Comparison of ENCODE assay signal across 8 mouse cellular contexts in genomic region chr19:41086700-41087099, GRCm38 (mm10). TPM values are rescaled to one million over a fixed set of nuclear protein-coding genes. Genes with fewer than 3 reads are reported as not detected.
DNase-seq lines count a peak whose midpoint lies in the region; ATAC-seq and TF ChIP-seq lines count a peak whose summit lies in the region.

No protein-coding gene starts in this region.

- H3K79me2 ChIP-seq in CH12.LX (replicated peaks; ENCODE audit: control insufficient read depth, extremely low read depth, insufficient read depth, poor library complexity, severe bottlenecking), result no peaks in the 10 kb centered on the region

- no peaks in the 10 kb centered on the region for H3K27me3 ChIP-seq in CH12.LX (replicated peaks)
- H3K27me3 ChIP-seq in embryonic facial prominence, embryonic 12.5 days, result peaks cover 19% of the 10 kb centered on the region
- H3K27me3 ChIP-seq in heart, embryonic 10.5 days (ENCODE audit: insufficient read depth, poor library complexity, severe bottlenecking), result peaks cover 43% of the 10 kb centered on the region
- H3K27me3 ChIP-seq in kidney, postnatal 0 days (ENCODE audit: insufficient read depth, low read length), result 0 out of 2 replicates have a peak, but pooled peaks cover 4% of the 10 kb centered on the region
- H3K27me3 ChIP-seq in limb, embryonic 15.5 days, result peaks cover 20% of the 10 kb centered on the region

- H3K4me1 ChIP-seq in CH12.LX (ENCODE audit: control insufficient read depth in 1 of 2, insufficient read depth in 2 of 2), result peaks cover 5 to 9% of the 10 kb centered on the region in 2 experiments
- no peaks in the 10 kb centered on the region; the same call in 1 of the 2 replicates for H3K4me1 ChIP-seq in embryonic facial prominence, embryonic 12.5 days
- H3K4me1 ChIP-seq in heart, embryonic 10.5 days, result peaks cover 13% of the 10 kb centered on the region; the same call in 1 of the 2 replicates
- H3K4me1 ChIP-seq in kidney, postnatal 0 days (replicated peaks; ENCODE audit: insufficient read depth, low read length), result no peaks in the 10 kb centered on the region
- no peaks in the 10 kb centered on the region for H3K4me1 ChIP-seq in limb, embryonic 15.5 days

- peak; percentile 82 for TF ChIP-seq RAD21 in CH12.LX (IDR thresholded peaks at IDR 0.05; ENCODE audit: low read depth, low read length)

- H3K9ac ChIP-seq in CH12.LX (ENCODE audit: insufficient read depth, low read depth), result no peak overlapping the region
- no peak overlapping the region for H3K9ac ChIP-seq in embryonic facial prominence, embryonic 12.5 days
- no peak overlapping the region for H3K9ac ChIP-seq in kidney, postnatal 0 days (ENCODE audit: low read depth, low read length)
- no peak overlapping the region for H3K9ac ChIP-seq in limb, embryonic 15.5 days

- no peak for TF ChIP-seq POLR2A in CH12.LX (IDR thresholded peaks at IDR 0.05; ENCODE audit: low read depth, low read length)

- H3K36me3 ChIP-seq in CH12.LX (replicated peaks in 1 of 2; ENCODE audit: control insufficient read depth in 1 of 2, insufficient read depth in 1 of 2, low read length in 1 of 2), result no peaks in the 10 kb centered on the region
- no peaks in the 10 kb centered on the region for H3K36me3 ChIP-seq in embryonic facial prominence, embryonic 12.5 days
- no peaks in the 10 kb centered on the region for H3K36me3 ChIP-seq in heart, embryonic 10.5 days
- H3K36me3 ChIP-seq in kidney, postnatal 0 days (ENCODE audit: insufficient read depth, low read length), result no peaks in the 10 kb centered on the region
- H3K36me3 ChIP-seq in limb, embryonic 15.5 days, result no peaks in the 10 kb centered on the region

- no peak overlapping the region for H3K27ac ChIP-seq in CH12.LX (ENCODE audit: insufficient read depth, low read depth)
- no peak overlapping the region for H3K27ac ChIP-seq in embryonic facial prominence, embryonic 12.5 days
- no peak overlapping the region for H3K27ac ChIP-seq in heart, embryonic 10.5 days
- H3K27ac ChIP-seq in kidney, postnatal 0 days, result no peak overlapping the region
- H3K27ac ChIP-seq in limb, embryonic 15.5 days, result no peak overlapping the region

- WGBS in embryonic facial prominence, embryonic 12.5 days, result 6% methylated on average over 2 of the region's 2 CpGs
- 9% methylated on average over 2 of the region's 2 CpGs for WGBS in heart, embryonic 10.5 days
- 4% methylated on average over 2 of the region's 2 CpGs for WGBS in kidney, postnatal 0 days
- 5% methylated on average over 2 of the region's 2 CpGs for WGBS in limb, embryonic 15.5 days

- dilution Hi-C loops in CH12.LX (cut with MboI; ENCODE audit: extremely low pct_ligation_motif_present, extremely low pct_unique_long_range_greater_than_20kb, low sequenced_read_pairs), result no loop called here

- no peak for TF ChIP-seq EP300 in CH12.LX (IDR thresholded peaks at IDR 0.05; ENCODE audit: low read length)

- DNase-seq in CH12.LX (ENCODE audit: extremely low read depth), result peak; percentile 75
- peak; percentile 66 to 77 for DNase-seq in adrenal gland, postnatal 36 days
- peak; percentile 85 for DNase-seq in heart, embryonic 10.5 days (ENCODE audit: low spot score)
- peak; percentile 85 for DNase-seq in kidney, postnatal 0 days (ENCODE audit: low spot score)
- DNase-seq in neural tube, embryonic 10.5 days (ENCODE audit: extremely low spot score, low spot score), result peak; percentile 73
- peak; percentile 66 for DNase-seq in telencephalon, adult 2 months (ENCODE audit: low read depth, low spot score)

- H3K9me3 ChIP-seq in CH12.LX (replicated peaks; ENCODE audit: low read length), result no peaks in the 10 kb centered on the region
- H3K9me3 ChIP-seq in embryonic facial prominence, embryonic 12.5 days, result no peaks in the 10 kb centered on the region
- H3K9me3 ChIP-seq in heart, embryonic 10.5 days, result no peaks in the 10 kb centered on the region
- no peaks in the 10 kb centered on the region for H3K9me3 ChIP-seq in kidney, postnatal 0 days (replicated peaks; ENCODE audit: low read length)
- H3K9me3 ChIP-seq in limb, embryonic 15.5 days, result no peaks in the 10 kb centered on the region

- TF ChIP-seq CTCF in CH12.LX (conservative IDR thresholded peaks at IDR 0.05 in 1 of 2, IDR thresholded peaks at IDR 0.05 in 1 of 2; ENCODE audit: low read depth in 2 of 2, low read length in 2 of 2), result peak; percentile 67 to 84
- TF ChIP-seq CTCF in kidney, postnatal 0 days (IDR thresholded peaks at IDR 0.05; ENCODE audit: low read depth), result peak; percentile 92

- ATAC-seq in embryonic facial prominence, embryonic 12.5 days (ENCODE audit: insufficient number of reproducible peaks, insufficient read depth, low FRiP score, low TSS enrichment), result 0 out of 2 replicates have a peak, but pooled peaks have one; percentile 28
- ATAC-seq in kidney, postnatal 0 days (replicated peaks; ENCODE audit: low FRiP score, low read depth), result 0 out of 2 replicates have a peak, but pooled peaks have one; percentile 23
- ATAC-seq in limb, embryonic 15.5 days (ENCODE audit: insufficient number of reproducible peaks, low FRiP score, low TSS enrichment, low read depth), result peak; percentile 21; the same call in 1 of the 2 replicates

- in situ Hi-C loops in CH12.LX (cut with MboI; ENCODE audit: low pct_ligation_motif_present, low pct_unique_long_range_greater_than_20kb, low sequenced_read_pairs), result no loop called here

- no peak overlapping the region for H3K4me3 ChIP-seq in CH12.LX (replicated peaks in 1 of 3; ENCODE audit: low read depth in 2 of 3, low read length in 2 of 3, poor library complexity in 1 of 3)
- H3K4me3 ChIP-seq in embryonic facial prominence, embryonic 12.5 days, result no peak overlapping the region
- H3K4me3 ChIP-seq in heart, embryonic 10.5 days, result no peak overlapping the region
- no peak overlapping the region for H3K4me3 ChIP-seq in kidney, postnatal 0 days (replicated peaks; ENCODE audit: low read depth, low read length)
- no peak overlapping the region for H3K4me3 ChIP-seq in limb, embryonic 15.5 days

- H3K4me2 ChIP-seq in CH12.LX (ENCODE audit: insufficient read depth, low read depth, poor library complexity, severe bottlenecking), result no peak overlapping the region
- no peak overlapping the region for H3K4me2 ChIP-seq in embryonic facial prominence, embryonic 12.5 days (replicated peaks)
- no peak overlapping the region for H3K4me2 ChIP-seq in kidney, postnatal 0 days (ENCODE audit: low read length)
- H3K4me2 ChIP-seq in limb, embryonic 15.5 days, result no peak overlapping the region

TF ChIP-seq in CH12.LX, 34 proteins besides CTCF, POLR2A, EP300 and RAD21:
- TF ChIP-seq SMC3 (IDR thresholded peaks at IDR 0.05; ENCODE audit: low read depth, low read length), result peak; percentile 63
- TF ChIP-seq MXI1 (IDR thresholded peaks at IDR 0.05; ENCODE audit: low read depth, low read length), result no peak
- TF ChIP-seq USF2 (conservative IDR thresholded peaks at IDR 0.05; ENCODE audit: low read depth, low read length), result no peak
- no peak for TF ChIP-seq NRF1 (IDR thresholded peaks at IDR 0.05; ENCODE audit: low read depth, low read length)

RNA-seq across cellular contexts. Expression of gene Opalin, which starts 9.8 kb away (rescaled TPM):
- total RNA-seq in CH12.LX (2012; rRNA removed) (not detected in 2 replicates), CH12.LX (2014; rRNA removed) (not detected in 2 replicates)
- polyA plus RNA-seq in CH12.LX (2012; ENCODE audit: insufficient read length, low read depth), result not detected in 2 replicates
- total RNA-seq in adrenal gland, postnatal 36 days (2021), result not detected
- polyA plus RNA-seq in embryonic facial prominence, embryonic 12.5 days (2016; fragmentation: Nextera tagmentation; extraction: Ambion mirVana), result not detected in 2 replicates
- polyA plus RNA-seq in heart, embryonic 10.5 days (2016; fragmentation: Nextera tagmentation; extraction: Ambion mirVana), result not detected in 2 replicates
- polyA plus RNA-seq in kidney, postnatal 0 days (2015; fragmentation: Nextera tagmentation; extraction: Ambion mirVana), result not detected in 2 replicates
- polyA plus RNA-seq in limb, embryonic 15.5 days (2015; fragmentation: Nextera tagmentation; extraction: Ambion mirVana), result not detected in 2 replicates

RNA-seq across cellular contexts. Expression of gene Dntt, which starts 57.6 kb away (rescaled TPM):
- total RNA-seq in CH12.LX (2012; rRNA removed) (0.13 TPM in 1 of 2 replicates, not detected in the other), CH12.LX (2014; rRNA removed) (not detected in 2 replicates)
- polyA plus RNA-seq in CH12.LX (2012; ENCODE audit: insufficient read length, low read depth), result not detected in 2 replicates
- not detected for total RNA-seq in adrenal gland, postnatal 36 days (2021)
- polyA plus RNA-seq in embryonic facial prominence, embryonic 12.5 days (2016; fragmentation: Nextera tagmentation; extraction: Ambion mirVana), result not detected in 2 replicates
- polyA plus RNA-seq in heart, embryonic 10.5 days (2016; fragmentation: Nextera tagmentation; extraction: Ambion mirVana), result 0.06 TPM in 1 of 2 replicates, not detected in the other
- polyA plus RNA-seq in kidney, postnatal 0 days (2015; fragmentation: Nextera tagmentation; extraction: Ambion mirVana), result 0.09 and 0.17 TPM in 2 replicates
- polyA plus RNA-seq in limb, embryonic 15.5 days (2015; fragmentation: Nextera tagmentation; extraction: Ambion mirVana), result 0.09 TPM in 1 of 2 replicates, not detected in the other
